Mouse (Mus musculus) naive thymus-derived CD4-positive, alpha-beta T cell, adult 2 months (primary cell): ENCODE results near the gene Nxf3.
"Not testable (repeated sequence)": the region's sequence is repeated elsewhere in the genome, so short reads cannot be mapped to it uniquely, and the experiment has no call there.

ENCODE experiments used
- DNase-seq: peaks from one replicate; pipeline ENCODE4 v3.0.0-alpha.2; 2011; ENCODE audit warnings: low read depth

The Nxf3 gene

DNA sequence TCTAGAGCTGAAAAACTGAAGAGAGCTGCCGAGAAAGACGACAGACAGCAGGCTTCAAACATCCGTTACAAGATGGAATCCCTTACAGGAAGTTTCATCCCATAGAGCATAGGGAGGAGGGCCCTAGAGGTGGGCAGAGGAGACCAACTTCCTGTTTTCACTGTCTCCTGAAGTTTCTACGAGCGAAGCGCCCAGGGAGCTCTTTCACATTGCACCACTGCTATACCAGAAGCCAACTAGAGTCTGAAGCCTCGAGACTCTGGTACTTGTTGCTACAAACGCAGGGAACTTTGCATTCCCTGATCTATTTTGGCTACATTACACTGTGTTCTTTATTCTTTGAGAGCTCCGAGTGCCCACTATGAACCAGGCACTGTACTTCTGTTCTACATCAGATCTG lies at the start of gene Nxf3:
TSS of gene Nxf3 (minus strand) at position 101 of the 400 bp plus-strand sequence.
- no peak for DNase-seq

DNA sequence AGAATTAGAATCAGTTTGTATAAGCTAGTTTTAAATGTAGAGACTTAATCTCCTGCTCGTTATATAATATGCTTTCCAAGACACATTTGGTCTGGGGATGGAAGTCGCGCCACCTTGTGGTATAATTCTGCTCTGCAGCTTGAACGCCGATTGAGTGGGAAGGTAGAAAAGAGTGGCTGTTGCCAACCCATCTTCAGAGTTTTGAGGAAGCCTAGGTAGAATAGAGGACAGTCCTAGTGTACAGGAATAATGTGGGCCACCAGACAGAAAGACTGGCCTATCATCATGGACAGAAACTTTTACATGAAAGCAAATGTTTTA lies 42.6 kb upstream of the Nxf3 start:
- DNase-seq, result peak; percentile 23

DNA sequence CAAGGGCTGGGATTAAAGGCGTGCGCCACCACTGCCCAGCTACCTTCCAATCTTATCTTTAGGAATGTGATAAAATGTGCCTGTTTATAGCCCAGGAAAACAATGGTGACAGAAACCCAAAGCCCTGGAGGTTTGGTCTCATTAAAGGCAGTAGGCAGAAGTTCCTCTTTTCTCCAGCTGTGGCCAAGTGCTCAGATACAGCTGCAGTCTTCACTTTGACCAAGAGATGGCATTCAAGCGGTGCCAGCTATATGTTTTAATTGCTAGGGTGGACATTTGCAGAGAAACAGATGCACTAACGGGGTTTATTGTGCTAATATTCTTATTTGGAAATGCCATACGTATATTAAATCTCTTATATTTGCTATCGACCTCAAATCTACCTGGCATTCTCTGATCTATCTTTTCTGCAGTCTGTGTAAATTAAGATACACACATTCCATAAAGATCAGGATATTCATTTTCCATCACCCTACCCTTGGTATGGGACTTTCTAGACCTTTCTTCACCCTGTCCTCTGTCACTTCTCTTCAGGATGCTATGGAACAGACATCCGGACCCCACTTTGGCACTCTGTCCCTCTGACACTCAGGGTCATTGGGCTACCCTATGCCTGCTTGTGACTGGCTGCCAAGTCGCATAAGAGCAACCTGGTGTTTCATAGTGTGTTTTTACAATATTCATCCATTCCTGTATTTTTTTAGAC lies 42.1 kb upstream of the Nxf3 start:
- no peak for DNase-seq

DNA sequence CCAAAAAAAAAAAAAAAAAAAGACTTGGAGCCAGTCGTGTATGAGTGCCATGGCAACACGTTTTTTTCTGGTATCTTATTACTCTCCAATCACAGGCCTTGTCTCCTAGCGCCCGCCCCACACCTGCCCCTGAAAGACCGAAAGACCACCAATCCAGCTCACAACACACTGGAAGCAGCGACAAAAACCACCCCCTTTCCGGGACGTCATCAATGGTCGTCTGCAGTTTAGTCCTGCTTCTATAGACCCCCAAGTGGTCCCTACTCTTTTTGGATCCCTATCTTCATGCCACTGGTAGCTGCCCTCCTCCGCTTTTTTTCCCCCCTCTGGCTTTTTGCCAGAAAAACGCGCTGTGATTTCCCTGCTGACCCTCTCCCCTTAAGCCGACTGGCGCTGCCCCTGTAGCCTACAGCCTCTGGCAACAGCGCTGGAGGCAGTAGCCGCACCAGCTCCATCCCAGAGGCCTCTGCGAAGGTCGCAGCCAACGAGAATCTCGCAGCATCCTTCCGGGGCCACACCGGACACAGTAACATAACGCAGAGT lies 30.4 kb upstream of the Nxf3 start:
- no peak for DNase-seq

DNA sequence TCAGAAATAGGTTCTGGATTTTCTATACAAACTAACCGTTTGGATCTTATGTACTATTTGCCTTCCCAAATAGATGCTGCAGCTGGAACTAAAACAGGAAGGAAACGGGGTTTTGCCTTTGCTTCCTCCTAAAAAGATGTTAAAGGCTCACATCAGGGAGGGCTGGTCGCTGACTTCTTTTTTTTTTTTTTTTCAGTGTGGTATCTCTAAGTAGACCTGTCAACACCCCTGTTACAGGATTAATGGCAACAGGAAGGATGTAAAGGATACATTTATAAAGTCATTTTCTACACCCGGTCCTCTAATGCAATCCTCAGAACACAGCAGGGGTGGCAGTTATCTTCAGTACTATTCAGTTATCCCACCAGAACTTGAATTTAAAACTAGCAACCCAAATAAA lies 30.0 kb upstream of the Nxf3 start:
- DNase-seq, result no peak

DNA sequence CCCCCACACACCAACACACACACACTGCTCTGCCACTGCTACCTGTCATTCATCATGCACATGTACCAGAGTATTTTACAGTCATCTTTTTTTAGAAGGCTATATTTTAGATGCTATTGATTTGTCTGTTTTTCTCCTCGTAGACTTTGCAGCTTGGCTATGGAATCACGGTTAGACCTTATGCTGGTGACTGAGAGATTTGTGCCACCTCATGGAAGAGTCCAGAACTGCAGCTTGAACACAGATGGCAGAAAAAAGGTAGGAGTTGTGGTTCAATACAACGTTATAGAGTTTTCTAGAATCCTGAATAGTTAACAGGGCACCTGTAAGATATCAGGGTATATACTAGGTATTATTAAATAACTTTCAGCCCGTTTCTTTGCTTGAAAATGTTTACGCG lies 22.9 kb upstream of the Nxf3 start:
- DNase-seq, result peak; percentile 2

DNA sequence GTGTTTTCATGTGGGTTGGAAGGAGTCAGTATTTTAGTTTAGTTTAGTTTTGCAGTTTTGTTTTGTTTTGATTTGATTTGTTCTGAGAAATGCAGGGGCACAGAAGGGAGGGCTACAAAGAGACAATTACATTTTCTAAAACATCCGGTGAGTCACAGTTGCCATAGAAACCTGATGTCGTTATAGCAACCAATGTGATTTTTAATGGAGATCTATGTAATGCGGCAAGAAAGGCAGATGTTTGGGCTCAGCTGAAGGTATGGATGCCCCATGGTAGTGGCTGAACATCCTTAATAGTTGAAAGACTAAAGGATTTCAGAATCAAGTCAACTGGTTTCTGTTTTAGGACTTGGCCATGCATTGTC lies 19.7 kb upstream of the Nxf3 start:
- no peak for DNase-seq

DNA sequence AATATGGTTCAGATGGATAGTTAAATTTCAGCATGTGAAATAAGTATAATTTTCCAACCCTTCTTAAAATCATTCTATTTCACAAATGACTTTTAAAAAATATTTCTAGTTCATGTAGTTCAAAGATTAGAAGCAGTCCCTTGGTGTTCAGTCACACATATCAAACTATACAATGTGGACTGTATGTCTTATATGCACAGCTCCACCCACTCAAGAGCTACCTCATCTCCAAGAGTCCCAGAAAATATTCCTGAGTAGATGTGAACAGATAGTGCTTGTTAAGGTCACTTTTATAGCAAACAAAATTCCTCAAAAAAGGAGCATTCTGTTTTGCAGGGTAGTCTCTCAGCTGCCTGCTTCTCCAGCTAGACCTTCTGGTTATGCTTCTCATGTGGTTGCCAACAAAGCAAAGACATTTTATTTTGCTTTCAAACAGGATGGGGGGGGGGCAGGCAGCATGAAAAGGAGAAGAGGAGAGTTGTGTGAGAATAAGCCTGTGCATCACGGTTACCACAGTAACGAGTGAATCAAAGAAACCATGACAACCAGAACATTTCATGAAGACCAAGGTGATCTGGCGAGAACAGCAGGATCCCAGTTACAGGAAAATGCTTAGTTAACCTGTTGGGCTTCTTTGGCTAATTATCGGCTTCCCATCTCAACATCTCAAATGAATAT lies 19.1 kb upstream of the Nxf3 start:
- peak; percentile 1 for DNase-seq

DNA sequence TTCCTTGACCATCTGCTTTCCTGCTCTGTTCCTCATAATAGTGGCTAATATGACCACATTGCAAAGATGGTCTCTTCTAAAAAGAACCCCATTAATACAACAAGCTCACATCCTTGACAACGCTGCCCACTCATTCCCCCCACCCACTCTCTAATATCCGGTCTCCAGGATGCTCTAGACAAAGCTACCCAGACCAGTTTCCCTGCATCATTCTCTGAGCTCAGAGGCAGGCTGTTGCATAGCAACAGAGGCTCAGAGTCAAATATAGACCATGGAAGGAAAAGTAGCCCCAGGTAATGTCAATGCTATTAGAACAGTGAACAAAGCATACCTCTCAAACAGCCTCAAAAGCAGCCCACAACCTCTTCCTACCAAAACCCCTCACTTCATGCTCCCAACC lies 9.4 kb upstream of the Nxf3 start:
- no peak for DNase-seq

DNA sequence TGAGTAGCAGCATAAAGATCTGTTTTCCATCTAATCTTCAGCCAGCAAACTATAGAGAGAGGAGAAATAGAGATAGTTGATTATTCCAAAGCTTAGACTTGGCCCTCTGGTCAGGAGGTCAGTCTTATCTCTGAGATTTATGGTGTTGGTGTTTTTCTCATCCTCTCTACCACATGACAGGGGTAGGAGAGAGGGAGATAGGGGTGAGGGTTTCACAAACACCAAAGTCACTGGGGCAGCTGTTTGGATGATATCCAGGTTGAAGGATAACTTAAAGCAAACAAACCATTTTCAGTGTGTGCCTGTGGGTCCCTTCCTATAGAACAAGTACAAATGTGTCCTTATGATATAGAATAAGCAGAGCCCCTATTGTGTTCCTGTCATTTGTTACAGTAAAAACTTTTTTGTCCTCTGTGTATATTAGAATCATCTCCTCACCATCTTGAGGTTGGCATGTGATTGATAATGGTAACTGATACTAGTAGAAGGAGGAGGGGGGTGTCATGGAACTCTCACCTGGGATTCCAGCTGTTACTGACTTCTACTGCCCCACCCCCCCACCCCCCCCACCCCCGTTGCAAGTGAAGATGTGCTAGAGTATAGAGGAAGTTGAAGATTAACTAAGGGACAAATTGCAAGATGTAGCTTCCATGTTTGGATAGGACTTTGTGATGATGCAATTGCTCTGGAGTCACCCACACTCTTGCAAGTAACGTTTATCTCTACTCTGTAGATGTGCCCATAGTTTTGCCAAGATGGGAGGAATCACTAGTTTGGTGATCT lies 7.6 kb upstream of the Nxf3 start:
- no peak for DNase-seq

DNA sequence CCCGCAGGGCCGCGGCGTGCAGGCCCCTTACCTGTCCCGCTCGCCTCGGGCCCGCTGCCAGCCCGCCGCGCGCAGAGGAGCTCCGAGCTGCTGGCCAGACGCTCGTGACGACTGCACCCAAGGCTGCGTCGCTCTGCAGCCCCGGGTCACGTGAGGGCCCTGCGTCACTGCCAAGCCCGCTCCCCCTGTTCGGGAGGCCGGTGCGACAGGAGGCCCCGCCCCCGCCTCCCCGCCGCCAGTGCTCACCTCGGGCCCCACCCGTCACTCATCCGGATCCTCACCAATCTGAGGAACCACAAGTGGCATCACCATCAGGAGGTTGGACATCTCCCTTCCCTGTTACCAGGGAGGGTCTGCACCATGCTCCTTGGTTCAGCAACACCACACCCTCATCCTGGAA lies 17.0 kb downstream of the Nxf3 start, which contains the start of gene Bex2:
TSS of gene Bex2 (minus strand) at position 217 of the 400 bp plus-strand sequence.
- not testable (repeated sequence) for DNase-seq

DNA sequence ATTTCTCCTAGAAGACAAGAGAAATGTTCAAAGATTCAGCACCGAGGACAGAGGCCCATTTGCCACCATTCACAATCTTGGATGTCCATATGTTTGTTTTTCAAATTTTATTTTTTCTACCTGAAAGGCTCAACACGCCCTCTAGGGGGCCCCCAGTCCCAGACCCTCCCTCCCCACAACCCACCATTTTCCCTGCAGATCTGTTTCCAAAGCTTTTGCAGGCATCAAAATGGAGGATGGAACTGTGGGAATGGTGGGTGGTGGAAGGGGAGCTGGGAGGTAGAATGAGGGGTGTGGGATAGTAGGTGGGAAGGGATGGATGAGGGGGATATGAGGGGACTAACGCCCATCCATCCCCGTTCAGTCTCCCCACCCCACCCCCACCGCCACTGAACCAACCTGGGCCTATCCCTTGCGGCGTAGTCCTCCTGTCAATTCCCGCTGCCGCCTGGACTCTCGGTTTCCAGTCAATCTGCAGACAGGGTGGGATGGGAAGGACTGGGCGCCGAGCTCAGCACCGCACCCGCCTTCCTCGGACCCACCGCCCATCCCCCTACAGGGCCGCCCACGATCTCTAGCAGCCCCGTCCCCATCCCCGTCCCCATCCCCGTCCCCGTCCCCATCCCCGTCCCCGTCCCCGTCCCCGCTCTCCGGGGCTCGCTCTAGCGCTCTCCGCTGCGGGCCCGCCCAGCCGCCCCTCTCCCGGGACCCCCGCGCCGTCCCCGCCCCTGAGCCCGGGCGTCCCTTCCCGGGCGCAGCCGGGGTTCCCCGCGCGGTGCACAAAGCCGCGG lies 17.7 kb downstream of the Nxf3 start:
- not testable (repeated sequence) for DNase-seq

DNA sequence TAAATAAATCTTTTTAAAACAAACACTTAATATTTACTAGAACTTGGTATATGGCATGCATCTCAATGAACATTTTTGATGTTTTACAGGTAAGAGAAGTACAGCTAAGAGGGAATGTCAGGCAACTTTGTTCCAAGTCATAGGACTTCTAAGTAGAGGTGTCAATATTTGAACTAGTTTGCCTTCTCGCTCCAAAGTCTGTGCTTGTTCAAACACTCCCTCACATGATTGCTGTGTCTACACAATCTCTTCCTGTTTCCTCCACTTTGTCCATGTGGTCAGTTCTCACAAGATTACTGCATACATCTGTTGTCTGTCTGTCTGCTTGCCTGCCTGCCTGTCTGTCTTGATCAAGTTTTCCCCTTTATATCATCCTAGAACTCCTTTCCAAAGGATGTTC lies 24.4 kb downstream of the Nxf3 start:
- no peak for DNase-seq

DNA sequence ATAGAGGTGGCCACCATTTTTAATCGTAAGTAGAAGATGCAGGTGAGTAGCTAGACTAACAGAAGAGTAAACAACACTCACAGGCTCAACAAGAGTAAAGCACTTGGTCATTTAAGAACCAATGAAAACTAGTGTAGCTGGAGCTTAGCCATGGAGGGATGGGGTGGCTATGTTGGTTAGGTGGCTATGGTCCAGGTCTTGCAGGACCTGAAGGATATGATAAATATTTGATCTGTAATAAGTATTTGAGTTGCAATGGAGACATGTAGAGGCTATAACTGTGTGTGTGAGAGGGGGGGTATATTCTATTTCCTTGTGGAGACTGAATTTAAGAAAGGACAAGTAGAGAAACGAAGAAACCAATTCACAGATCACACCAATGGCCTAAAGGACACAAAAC lies 33.8 kb downstream of the Nxf3 start:
- DNase-seq, result no peak

DNA sequence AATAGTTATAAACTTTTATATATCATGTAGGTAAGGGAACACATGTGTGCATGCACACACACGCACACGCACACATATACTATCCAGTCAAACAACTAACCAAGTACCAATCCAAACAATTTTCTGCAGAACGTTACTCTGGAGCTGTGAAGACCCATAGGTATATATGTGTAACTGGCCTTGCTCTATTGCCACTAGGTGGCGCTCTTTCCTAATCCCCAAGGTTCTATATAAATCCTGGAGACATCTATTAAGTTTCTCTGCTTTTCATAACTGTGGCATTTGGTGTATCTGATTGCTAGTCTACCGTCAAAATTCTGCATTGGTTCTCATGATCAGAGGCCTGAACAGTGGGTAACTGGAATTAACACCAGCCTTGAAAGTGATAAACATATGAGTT lies 37.5 kb downstream of the Nxf3 start:
- peak; percentile 46 for DNase-seq

DNA sequence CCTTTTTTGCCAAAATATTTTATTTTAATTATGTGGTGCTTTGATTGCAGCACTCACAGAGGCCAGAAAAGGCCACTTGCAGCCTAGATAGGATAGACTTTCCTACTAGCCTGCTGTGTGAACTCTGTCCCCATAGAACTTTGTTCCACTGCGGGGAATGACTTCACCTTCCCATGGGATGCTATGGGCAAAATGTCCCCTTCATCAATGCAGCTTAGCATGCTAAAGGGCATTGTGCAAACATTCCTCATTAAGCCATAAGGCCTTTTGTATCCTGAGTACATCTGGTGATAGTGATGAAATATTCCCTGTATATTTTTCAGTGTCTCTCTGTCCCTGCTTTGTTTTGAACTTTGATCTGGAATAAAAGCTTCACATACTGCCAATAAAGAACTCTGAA lies 41.3 kb downstream of the Nxf3 start:
- DNase-seq, result no peak

DNA sequence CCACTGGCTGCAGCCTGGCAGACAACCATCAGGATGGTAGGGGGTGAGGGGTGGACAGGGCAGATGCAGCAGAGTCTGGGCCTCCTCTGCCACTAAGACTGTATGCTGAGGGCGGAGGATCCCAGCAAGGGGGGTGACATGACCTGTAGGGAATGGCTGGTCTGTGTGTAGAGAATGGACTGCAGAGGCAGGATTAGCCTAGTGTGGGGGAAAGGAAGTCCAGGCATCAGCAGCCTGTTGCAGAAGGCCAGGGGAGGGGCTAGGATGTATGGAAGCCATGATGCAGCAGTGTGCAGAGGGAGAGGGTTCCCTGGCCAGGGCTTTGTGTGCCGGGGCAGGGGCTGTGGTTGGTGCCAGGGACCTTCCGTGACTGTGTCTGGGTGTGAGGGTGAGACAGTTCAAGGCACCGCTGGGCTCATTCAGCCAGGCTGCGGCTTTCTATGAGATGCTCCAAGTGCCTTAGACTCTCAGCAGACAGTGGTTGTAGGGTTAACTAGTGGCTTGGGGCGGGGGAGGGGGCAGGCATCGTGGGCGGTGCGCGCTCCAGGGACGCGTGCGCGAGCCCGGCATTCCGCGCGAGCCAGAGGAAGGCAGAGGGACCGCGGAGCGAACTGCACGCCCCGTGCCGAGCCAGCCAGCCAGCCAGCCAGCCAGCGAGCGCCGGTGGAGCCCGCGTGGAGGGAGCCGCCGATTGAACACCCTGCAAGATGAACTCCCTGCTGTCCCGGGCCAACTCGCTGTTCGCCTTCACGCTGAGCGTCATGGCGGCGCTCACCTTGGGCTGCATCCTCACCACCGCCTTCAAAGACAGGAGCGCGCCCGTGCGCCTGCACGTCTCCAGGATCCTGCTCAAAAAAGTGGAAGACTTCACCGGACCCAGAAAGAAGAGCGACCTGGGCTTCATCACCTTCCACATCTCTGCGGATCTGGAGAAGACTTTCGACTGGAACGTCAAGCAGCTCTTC lies 52.0 kb downstream of the Nxf3 start, which contains the start of gene Arxes1:
TSS of gene Arxes1 (plus strand) at position 569 of the 965 bp plus-strand sequence.
- DNase-seq, result not testable (repeated sequence)

DNA sequence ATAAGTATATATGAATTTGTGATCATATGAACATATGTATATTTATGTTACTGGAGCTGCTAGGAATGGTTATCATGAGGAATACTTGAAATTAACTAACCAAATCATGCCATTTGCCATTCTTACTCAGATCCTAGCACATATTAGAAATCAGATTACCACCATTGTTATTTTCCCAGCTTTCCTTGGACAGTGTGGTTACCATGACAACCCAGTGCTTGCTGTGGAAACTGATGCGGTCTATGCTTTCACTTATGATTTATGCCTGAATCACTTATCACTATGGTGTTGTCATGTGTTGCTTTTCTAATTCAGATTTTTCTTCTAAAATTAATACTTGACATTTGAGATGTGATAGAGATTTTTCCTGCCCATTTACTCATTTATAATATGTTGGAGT lies 54.7 kb downstream of the Nxf3 start:
- no peak for DNase-seq
